Mouse (Mus musculus) ovary, adult 10 weeks (tissue): Measurements from ENCODE around the gene Kpna7. TPM values are rescaled to one million over a fixed set of nuclear protein-coding genes. Genes with fewer than 3 reads are reported as not detected.

Experiments
- polyA plus RNA-seq: library from polyadenylated mRNA; stranded (reverse); fragments of 350-450 nt; fragmentation: Illumina TruSeq; extraction: RNeasy Lipid Tissue Mini Kit (QIAGEN cat#74804); gene quantifications from one replicate; pipeline ENCODE4 v1.2.3, GENCODE M21; 2014

The Kpna7 gene
- polyA plus RNA-seq: 4.9 TPM

DNA sequence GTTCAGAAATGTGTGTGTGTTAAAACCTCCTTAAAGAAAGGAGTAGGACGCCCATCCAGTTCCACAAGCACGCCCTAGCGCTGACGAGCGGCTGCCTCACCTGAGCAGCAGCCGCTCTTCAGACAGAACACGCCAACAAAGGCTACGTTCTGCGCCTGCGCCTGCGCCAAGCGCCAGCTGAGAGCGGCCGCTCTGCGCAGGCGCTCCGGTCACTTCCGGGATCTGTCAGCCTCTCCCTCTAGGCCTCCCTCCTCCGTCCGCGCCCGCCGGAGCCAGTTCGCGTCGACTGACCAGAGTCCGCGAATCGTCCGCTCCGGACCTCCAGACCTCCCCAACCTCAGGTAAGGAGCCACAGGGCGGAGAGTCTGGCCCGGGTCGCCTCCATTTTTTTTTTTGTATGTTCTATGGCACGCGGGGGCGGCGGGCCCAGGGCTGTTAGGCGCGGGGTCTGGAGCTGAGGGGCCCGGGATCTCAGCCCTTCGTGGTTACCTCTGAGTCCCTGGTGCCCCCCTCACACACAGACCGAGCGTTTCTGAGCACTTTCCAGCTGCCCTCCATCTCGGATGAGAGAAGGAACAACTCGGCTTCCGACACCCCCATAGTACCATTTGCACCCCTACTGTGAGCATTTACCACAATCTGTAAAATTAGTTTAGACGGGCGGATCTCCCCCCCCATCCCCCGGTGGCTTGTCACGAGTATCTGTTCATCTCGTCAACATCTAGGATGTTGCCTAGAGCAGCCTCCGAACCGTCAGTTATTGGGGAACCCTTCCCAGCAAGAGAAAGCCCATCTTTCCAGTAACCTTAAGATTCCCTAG, at the start of gene Kpna7, which contains the start of gene Arpc1a:
Gene Kpna7, minus strand, starts transcription at position 399 of the 820 bp plus-strand sequence.
Gene Arpc1a, plus strand, starts transcription at position 199 of the 820 bp plus-strand sequence.

DNA sequence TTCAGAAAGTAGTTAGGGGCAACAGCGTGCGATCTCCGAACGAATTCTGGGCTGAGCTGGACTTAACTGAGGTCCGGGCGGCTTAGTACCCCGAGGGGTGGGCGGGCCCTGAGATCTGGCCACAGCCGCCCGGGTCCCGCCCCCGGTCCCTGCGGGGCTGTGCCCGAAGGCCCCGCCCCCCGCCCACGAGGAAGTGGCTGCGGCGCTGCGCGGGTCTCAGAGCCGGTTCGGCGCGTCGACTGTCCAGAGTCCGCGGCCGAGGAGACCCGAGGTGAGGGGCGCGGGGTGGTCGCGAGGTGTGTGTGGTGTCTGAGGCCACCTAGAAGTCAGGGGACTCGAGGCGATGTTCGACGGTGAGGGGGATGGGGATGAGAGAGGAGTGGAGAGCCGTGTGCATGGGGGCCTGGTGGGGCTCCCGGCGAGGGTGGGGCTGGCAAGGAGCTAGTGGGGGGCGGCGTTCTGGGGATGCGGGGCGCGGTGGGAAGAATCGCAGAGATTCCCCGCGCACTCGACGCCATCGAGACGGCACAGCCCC, 30.3 kb upstream of the Kpna7 start, which contains the start of gene Arpc1b:
Gene Arpc1b, plus strand, starts transcription at position 145 of the 535 bp plus-strand sequence.

DNA sequence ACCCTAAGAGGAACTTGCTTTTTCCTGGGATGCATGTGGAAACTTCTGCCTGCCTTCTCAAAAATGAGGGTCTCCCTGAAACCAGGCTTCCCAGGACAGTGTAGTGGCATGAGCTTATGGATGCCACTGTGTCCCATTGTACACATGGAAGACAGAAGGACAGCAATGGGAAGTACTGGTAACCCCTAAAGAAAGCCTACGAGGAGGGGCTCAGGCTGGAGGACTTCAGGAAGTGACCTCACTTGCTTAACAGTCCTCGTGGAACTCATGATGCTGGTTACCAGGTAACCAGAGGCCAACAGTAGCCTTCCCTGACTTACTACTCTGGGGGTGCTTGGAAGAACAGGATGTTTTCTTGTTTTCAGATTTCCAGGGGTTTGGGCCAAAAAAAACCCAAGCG, 41.1 kb downstream of the Kpna7 start, which contains the start of gene 1700018F24Rik:
Gene 1700018F24Rik, plus strand, starts transcription at position 301 of the 400 bp plus-strand sequence.

DNA sequence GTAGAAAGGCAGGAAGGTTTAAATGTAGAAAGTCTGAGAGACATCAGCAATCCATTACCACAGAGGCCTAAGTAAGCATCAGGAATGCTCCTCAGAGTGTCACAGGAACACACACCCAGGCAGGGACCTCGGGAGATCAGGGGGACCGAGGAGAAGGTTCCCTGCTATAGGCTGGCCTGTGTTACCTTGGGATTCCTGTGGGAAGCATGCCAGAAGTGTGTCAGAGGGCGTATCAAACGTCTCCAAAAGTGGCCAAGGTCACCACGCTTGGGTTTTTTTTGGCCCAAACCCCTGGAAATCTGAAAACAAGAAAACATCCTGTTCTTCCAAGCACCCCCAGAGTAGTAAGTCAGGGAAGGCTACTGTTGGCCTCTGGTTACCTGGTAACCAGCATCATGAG, 51.4 kb downstream of the Kpna7 start, which contains the start of gene Gm4871:
Gene Gm4871, minus strand, starts transcription at position 364 of the 400 bp plus-strand sequence.

DNA sequence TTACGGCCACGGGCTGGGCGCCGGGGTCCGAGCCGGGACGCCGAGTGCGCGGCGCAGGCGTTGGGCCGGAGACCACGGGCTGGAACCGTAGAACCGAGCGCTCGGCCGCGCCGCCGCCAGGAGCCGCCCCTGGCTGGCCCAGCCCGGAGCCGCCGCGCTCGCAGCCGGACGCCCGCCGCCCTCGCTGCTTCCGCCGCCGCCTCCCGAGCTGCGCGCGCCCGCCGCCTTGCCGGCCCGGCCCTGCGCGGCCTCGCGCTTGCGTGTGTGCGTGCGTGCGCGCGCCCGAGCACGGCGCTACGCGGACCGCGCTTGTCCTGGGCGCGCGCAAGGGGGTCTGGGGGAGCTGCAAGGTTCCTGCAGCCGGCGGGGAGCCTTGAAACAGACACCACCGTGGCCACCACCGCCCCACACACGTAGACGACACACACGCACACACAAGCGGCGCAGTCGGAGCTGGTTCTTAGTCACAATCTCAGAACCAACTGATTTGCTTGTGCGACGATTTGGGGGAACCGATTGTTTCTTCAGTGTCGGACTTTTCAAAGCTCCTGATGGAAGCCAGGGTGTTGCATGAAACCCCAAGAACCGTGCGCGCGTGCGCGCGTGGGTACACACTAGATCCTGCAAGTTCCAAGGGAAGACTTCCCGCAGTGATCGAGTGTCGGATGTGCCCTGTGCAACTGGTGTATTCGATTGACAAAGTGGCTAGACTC, 118.0 kb downstream of the Kpna7 start, which contains the start of gene Smurf1:
Gene Smurf1, minus strand, starts transcription at position 209 of the 713 bp plus-strand sequence.

Other genes with a start within 250 kb of the Kpna7 start
- gene Smurf1, start 118.2 kb downstream of the Kpna7 start, polyA plus RNA-seq: 13.4 TPM
- gene Gm4871, start 51.3 kb downstream of the Kpna7 start, polyA plus RNA-seq: not detected
- gene 1700018F24Rik, start 41.0 kb downstream of the Kpna7 start, polyA plus RNA-seq: not detected
- gene Arpc1a, start 200 bp downstream of the Kpna7 start, polyA plus RNA-seq: 24.2 TPM
- gene Arpc1b, start 30.2 kb upstream of the Kpna7 start, polyA plus RNA-seq: 31.5 TPM
- 24.7 TPM for gene Pdap1, start 56.2 kb upstream of the Kpna7 start, polyA plus RNA-seq
- gene Bud31, start 56.3 kb upstream of the Kpna7 start, polyA plus RNA-seq: 235 TPM
- gene Ptcd1, start 83.1 kb upstream of the Kpna7 start, polyA plus RNA-seq: 1.0 TPM
- 1.8 TPM for gene Cpsf4, start 83.2 kb upstream of the Kpna7 start, polyA plus RNA-seq
- gene Atp5j2, start 108.0 kb upstream of the Kpna7 start, polyA plus RNA-seq: 10.3 TPM
- 1.8 TPM for gene Zkscan14, start 117.8 kb upstream of the Kpna7 start, polyA plus RNA-seq
- 11.6 TPM for gene Zkscan5, start 120.5 kb upstream of the Kpna7 start, polyA plus RNA-seq
- gene Zfp655, start 147.7 kb upstream of the Kpna7 start, polyA plus RNA-seq: 162 TPM
- gene Zscan25, start 196.5 kb upstream of the Kpna7 start, polyA plus RNA-seq: not detected